Mouse (Mus musculus): ENCODE results near the gene Plxnd1.

The Plxnd1 gene

DNA sequence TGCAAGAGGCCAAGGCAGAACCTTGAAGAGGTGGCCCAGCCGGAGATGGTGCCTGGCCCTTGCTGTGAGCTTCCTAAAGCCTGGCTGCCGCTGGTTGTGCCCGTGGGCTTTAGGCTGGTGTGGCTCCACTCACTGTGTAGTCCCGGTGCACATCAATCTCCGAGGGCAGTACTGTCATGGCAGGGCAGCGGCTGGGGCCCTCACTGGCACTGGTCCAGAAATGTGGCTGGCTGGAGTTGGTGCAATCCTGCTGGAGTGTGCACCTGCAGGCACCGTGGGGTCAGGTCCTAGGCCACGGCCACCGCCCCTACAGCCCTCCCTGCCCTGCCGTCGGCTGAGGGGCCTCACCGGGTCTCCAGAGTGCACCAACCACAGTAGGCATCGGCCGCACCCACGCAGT is 17.0 kb downstream of the Plxnd1 start:
- DNase-seq (ENCODE audit: low spot score) = no peak

DNA sequence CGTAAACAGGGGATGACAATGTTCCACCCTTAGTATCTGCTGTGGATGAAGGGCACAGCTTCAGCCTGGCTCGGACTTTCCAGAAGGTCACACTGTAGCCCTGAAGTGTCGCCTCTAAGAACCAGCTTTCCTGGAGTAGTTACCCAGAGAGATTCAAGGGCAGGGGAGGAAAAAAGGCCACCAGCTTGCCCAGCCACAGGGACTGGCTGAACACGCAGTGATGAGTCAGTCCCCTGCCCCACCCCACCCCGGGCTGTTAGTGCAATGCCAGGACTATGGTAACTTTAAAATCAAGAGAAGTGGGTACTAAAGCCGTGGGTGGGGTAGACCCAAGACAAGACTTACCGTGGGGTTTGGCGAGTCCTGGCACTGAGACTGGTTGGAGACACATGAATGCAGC is 19.2 kb downstream of the Plxnd1 start:
- DNase-seq (ENCODE audit: low spot score) = no peak

GRCm38 (mm10) chr6:115973881-115974662 is 20.7 kb downstream of the Plxnd1 start:
- no peak for DNase-seq (ENCODE audit: low spot score)

GRCm38 (mm10) chr6:115973139-115973875 is 21.5 kb downstream of the Plxnd1 start:
- DNase-seq (ENCODE audit: low spot score) = no peak

DNA sequence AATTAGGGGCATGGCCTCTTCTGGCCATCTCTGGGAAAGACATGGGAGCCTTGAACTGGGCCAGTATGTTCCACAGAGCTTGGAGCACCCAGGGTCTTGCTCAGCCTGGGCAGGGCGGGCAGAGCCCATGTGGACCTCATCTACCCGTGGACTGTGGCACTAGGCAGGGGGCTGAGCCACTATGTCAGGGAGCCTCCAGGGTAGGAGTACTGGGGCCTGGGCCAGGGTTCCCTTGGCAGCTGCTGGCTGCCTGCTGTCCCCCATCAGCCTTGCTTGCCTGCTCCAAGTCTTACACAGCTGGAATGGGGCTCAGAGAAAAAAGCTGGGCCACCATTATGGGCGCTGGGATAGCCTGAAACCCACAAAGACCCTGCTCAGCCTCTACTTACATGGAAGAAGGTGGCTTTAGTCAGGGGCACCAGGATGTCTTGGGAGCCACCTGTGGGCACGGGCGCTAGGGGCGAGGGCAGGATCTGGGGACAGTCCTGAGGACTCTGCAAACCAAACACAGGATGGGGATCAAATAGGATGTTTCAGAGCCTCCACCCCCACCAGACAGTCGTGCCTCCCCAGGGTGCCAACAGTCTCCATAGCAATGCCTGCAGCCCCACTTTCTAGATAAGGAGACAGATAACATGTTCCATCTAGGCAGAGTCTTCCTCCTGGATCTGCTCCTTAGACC is 22.6 kb downstream of the Plxnd1 start:
- DNase-seq (ENCODE audit: low spot score) = no peak

DNA sequence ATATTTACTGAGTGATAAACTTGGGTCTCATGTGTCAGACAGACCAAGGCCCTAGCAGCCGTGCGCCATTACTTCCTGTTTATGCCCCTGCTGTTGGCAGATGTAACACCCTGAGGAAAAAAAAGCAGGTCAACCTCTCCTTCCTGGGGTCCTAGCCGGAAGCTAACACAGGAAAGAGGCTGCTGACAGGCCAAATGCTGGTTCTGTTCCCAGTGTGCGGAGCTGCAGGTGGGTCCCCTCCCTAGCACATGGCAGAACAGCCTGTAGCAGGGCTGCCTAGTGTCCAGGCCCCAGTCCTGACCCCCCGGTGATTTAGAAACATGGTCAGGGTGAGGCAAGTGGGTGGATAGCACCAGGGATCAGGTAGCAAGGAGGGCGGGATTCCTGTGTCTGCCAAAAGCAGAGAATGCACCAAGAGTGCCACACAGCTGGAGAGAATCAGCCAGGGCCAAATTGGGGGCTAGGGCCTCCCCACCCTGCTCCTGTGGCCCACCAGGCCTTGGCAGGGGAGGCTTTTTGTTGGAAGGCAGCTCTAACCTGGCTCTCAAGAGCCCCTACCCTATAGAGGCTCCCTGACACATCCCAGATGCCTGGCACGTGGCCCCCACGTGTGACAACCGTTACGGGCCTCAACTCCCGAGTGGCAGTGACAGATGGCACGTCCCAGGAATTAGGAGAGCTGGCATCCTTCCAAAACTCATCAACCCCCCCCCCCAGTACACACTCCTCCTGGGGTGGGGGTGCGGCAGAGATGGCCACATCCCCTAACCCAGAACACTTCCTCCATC is 23.3 kb downstream of the Plxnd1 start:
- DNase-seq (ENCODE audit: low spot score) = no peak

DNA sequence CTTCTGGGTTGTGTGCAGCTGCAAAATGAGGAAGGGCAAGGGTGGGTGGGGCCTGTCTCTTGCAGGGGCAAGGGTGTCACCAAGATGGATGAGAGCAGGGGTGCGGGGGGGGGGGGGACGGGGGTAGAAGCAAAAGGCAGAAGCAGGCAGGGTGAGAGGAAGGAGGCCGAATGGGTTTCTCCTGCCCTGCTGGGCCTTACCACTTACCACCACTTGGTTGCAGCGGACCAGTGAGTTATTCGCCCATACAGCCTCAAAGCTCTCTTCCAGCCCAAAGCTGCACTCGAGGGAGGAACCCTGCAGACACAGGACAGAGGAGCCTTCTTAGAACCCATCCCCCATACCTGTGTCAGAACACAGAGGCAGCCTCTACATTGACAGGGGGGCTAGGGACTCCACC is 24.9 kb downstream of the Plxnd1 start:
- no peak for DNase-seq (ENCODE audit: low spot score)

GRCm38 (mm10) chr6:115969103-115969502 is 25.7 kb downstream of the Plxnd1 start:
- no peak for DNase-seq (ENCODE audit: low spot score)

DNA sequence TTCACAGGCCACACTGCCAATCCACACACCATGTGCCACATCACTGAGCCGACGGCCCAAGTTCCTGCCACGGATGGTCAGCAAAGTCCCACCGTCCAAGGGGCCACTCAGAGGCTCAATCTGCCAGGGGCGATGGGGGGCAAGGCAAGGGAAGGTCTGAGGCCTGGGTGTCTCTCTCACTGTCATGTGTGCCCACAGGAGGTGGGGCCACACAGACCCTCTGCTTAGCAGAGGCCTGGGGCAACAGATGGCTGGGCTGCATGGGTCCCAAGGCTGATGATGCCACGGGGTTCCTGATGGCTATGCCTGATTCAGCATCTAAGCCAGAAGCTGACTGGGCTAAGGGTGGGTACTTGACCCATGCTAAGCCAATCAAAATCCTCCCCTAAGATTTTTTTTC is 26.1 kb downstream of the Plxnd1 start:
- no peak for DNase-seq (ENCODE audit: low spot score)

DNA sequence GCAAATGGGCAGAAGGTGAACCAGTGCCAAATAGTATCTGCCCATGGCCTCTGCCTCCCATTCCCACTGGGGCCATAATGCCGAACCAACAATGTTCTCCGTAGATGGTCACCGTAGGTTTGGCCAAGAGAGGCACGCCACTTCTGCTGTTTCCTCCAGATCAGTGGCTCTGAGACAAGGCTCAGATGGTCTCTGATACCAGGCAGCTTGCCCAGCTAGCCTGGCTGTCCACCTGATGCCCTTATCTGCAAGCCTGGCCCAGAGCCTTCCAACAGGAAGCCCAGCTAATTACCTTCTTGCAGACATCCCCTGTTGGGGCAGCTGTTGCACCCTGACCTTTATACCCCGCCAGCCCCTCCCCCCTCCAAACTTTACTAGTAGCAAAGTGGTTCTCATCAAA is 26.7 kb downstream of the Plxnd1 start:
- no peak for DNase-seq (ENCODE audit: low spot score)

- no peak for DNase-seq (ENCODE audit: low spot score)
Measured at GRCm38 (mm10) chr6:115967291-115967880, 27.4 kb downstream of the Plxnd1 start.

DNA sequence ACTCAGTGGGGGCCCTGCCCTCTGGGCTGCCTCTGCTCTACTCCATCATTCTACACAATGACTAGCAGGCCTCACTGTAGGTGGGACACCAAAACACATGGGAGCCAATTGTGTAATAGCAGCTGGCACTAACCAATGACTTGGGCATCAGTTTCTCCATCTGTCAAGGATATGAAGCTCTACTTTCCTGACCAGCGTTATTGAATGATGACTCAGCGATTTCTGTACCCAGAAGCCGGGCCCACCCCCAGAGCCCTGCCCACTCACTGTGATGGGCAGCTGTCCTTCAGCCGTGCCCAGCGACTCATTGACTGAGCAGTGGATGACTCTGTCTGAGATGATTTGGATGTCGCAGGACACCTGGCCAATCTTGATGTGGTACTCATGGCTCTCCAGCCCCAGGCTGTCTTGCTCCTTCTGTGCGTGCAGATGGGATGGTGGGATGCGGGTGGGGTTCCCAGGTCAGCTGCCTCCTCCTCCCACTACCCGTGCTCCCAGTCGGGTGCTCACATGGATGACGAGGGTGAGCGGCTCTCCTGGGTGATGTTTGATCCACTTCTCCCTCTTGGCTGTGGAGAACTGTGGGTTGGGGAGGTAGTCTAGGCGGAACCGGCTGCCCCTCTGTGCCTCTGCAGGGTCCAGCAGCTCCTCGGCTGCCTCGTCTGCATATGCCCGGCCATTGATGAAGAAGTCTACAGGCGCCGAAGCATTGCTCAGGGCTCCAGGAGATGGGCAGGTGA is 28.4 kb downstream of the Plxnd1 start:
- no peak for DNase-seq (ENCODE audit: low spot score)

DNA sequence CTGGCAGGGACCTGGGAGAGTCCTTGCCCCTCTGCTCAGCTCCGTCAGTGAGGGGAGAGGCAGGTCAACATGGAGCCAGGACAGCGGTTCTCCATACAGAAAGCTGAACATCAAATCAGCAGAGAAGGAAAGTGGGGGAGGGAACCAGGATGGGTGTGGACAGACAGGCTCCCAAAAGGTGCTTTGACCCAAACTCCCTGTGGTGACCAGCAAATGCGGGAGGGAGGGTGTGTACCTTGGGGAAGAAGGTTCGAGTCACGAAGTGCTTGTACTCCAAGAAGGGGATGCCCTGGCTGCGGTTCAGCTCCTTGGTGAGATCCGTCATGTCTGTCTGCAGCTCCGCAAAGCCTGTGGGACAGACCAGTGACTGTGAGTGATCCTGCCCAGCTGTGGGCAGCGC is 31.1 kb downstream of the Plxnd1 start:
- no peak for DNase-seq (ENCODE audit: low spot score)

- peak; percentile 70 for DNase-seq (ENCODE audit: low spot score)
Measured at GRCm38 (mm10) chr6:115962439-115963085, 32.2 kb downstream of the Plxnd1 start.

DNA sequence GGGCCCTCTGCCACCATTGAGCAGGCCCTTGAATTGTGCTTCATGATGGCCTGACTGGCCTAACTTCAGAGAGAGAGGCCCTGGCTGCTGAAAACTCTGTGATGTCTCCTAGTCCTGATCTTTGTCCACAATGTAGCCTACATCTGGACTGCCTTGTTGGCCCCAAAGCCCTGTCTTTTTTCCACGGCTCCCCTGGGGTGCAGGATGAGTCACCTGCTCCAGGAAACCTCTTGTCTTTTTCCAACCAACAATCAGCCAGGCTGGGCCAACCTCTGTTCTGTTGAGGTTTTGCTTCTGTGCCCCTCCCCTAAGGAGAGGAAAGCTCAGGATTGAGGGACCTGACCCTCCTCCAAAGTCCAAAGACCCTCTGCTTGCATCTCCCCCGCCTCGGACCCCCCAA is 33.1 kb downstream of the Plxnd1 start:
- no peak for DNase-seq (ENCODE audit: low spot score)

GRCm38 (mm10) chr6:115960322-115960721 is 34.5 kb downstream of the Plxnd1 start:
- no peak for DNase-seq (ENCODE audit: low spot score)

DNA sequence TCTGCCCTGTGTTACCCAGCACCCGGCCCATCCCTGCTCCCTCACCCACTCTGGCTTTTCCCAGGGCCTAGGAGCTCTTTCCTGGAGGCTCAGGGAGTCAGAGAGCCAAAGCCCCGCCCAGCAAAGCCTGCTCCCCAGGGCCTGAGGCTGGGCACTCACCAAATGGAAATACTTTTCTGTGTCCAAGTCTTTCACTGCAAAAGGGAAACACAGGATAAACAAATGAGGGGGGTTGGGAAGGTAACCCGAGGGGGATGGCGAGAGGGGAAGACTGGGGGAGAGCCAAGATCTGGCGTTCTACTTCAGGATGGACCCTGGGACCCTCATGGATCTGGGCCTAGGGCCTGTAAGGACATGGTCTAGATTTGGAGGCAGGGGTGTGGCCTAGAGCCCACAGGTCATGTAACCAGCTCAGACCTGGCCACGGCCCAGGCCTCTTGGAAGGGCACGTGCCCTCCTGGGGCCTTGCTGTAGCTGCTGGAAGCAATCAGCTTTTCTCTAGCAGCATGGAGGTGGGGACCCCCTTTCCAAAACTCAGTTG is 35.6 kb downstream of the Plxnd1 start:
- DNase-seq (ENCODE audit: low spot score) = no peak

DNA sequence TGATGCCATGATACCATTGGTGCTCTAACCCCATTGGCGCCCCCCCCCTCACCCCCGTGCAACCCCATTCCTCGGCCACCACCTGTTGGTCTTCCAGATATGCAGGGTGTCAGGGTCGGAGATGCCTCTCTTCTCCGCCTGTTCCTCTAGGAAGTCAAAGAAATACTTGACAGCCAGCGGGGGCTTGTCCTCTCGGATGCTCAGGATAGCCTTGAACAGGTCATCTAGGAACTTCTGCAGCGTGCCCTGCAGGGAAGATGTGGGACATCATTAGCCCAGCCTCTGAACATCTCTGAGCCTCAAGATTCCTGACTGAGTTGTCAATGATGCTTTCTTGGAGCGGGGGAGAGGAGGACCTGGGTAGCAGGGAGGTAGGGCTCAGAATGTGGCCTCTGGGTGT is 36.4 kb downstream of the Plxnd1 start:
- no peak for DNase-seq (ENCODE audit: low spot score)

DNA sequence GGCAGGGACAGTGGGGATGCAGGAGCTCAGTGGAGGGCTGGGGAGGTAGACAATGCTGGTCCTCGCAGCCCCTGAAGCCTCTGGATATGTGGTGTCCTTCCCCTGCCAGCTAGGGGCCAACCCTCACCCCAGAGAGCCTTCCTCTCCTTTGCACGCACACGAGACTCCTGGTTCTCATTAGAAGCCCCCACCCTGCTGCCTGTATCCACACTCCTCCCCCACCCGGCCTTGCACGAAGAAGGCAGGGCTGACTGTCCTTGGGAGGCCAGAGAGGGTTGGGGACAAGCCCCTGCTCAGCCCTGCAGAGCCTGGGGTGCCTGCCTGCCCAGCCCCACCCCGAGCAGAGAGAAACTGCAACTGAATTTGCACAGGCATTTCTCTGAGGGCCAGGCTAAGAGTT is 37.1 kb downstream of the Plxnd1 start:
- no peak for DNase-seq (ENCODE audit: low spot score)

DNA sequence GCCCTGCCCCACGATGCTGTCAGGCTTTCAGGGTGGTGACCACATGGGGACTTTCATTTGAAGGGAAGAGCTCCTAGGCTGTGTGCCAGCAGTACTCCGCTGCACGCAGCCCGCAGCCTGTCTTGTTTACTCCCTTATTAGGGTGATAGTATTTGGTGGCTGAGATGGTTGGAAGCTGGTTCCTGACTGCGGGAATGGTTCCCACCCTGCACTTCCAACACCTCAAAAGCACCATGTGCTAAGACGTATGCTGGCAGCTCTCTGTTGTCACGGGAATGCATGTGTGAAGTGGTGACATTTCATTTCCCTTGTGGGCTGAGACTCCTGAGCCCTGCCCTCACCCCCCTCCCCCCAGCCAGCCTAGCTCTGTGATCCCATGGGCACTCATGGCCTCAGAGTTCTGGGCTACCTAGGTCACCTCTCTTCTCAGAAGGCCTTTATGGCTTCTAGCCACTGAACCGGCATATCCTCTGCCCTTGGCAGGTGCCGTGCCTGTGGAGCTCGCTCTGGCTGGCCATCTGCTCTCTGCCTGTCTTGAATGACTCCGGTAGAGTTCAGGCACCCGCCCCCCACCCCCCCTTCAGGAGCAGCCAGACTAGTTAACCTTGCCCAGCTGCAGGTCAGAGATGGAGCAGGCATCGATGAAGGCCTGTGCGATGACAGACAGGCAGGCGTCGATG is 37.7 kb downstream of the Plxnd1 start:
- DNase-seq (ENCODE audit: low spot score) = peak; percentile 43

All from embryo, embryonic 10.5 days (tissue).